Mouse (Mus musculus) adrenal gland, adult 8-10 months (tissue): ENCODE data around the gene Nkx2-5. TPM values are rescaled to one million over a fixed set of nuclear protein-coding genes. Genes with fewer than 3 reads are reported as not detected.

ENCODE experiments used
- DNase-seq: peaks from one replicate; pipeline ENCODE4 v3.0.0; 2022
- total RNA-seq, 4 experiments: library from RNA; stranded (reverse); gene quantifications; 2 replicates each; pipeline ENCODE4 v1.2.4; 2022

Gene Nkx2-5
- total RNA-seq, 4 experiments from 2014 or later: not detected

GRCm38 (mm10) chr17:26849746-26850357, 5.0 kb upstream of the Nkx2-5 start:
- DNase-seq: no peak

- no peak for DNase-seq
Observed at GRCm38 (mm10) chr17:26849106-26849745, 4.4 kb upstream of the Nkx2-5 start.

DNA sequence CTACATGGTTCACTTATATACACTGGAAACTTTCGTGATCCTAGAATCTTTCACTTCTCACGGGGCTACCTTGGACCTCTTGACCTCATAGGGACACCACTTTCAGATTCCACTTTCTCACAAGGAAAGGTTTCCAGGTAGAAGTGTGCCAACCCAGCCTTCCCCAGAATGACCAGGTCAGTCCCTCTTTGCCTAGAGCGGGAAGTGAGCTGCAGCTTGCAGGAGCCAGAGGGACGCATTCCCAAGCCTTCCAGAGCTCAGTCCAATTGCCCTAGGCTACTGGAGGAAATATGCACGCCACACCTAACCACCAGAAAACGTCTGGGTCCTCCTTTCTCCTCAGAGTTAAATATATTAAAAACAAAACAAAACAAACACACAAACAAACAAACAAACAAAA, 3.4 kb upstream of the Nkx2-5 start:
- DNase-seq: no peak

- DNase-seq: no peak
Observed at GRCm38 (mm10) chr17:26847801-26848200, 3.0 kb upstream of the Nkx2-5 start.

DNA sequence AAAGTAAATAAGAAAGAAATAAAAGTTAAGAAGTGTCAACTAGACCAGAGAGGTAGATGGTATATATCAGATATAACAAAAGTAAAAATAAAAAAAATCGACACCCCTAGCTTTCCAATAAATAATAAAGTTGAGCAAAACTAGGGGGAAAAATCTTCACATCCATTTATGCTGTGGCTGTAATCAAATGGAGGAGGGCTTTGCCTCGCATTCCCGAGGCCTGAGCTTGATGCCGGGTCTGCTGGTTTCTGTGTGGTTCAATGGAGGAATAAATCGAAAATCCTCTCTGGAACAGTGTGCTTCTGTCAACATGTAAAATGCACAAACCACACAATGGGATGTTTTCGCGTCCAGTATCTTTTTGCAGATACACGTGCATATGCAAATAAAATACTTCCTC, 1.6 kb upstream of the Nkx2-5 start:
- DNase-seq: no peak

DNA sequence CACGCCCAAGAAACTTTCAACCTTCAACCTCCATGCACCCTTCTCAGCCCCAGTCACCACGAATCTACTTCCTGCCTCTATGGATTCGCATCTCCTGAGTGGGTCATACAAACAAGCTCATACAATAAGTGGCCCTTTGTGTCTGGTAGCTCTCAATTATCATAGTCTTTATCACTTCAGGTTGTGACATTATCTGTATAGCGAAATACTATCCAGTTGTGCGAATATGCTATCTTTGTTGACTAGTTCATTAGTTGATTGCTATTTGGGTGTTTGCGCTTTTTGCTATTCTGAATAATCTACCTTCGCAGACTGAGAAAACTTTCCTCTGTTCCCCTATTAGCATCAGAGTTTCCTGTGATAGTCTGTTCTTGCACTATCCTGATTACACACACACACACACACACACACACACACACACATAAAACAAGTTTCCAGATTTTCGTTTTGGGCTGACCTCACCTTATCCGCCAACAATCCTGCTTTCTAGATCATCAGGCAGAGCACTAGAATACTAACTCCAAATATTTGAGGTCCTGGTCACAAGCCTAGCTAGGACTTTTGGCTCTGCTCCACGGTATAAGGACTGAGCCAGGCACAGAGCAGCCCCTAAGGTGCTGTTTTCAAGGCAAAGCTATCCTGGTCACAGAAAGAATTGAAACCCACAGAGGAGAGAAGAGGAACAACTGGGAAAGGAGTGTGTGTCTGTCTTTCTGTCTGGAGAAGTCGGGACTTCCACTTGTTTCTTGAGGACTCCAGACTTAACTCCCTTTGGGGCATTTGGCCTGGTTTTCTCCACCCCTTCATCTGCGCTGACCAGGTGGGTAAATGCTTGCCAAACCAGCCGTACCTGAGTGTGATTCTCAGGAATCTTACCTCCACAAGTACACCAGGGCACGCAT, 591 bp upstream of the Nkx2-5 start:
- DNase-seq: no peak

- DNase-seq: no peak
Observed at GRCm38 (mm10) chr17:26844371-26844851, 398 bp downstream of the Nkx2-5 start.

GRCm38 (mm10) chr17:26843696-26844236, 1.0 kb downstream of the Nkx2-5 start:
- DNase-seq: no peak

- DNase-seq: no peak
Observed at GRCm38 (mm10) chr17:26843229-26843567, 1.6 kb downstream of the Nkx2-5 start.

- DNase-seq: no peak
Observed at GRCm38 (mm10) chr17:26842431-26843228, 2.2 kb downstream of the Nkx2-5 start.

GRCm38 (mm10) chr17:26841981-26842380, 2.8 kb downstream of the Nkx2-5 start:
- DNase-seq: no peak

DNA sequence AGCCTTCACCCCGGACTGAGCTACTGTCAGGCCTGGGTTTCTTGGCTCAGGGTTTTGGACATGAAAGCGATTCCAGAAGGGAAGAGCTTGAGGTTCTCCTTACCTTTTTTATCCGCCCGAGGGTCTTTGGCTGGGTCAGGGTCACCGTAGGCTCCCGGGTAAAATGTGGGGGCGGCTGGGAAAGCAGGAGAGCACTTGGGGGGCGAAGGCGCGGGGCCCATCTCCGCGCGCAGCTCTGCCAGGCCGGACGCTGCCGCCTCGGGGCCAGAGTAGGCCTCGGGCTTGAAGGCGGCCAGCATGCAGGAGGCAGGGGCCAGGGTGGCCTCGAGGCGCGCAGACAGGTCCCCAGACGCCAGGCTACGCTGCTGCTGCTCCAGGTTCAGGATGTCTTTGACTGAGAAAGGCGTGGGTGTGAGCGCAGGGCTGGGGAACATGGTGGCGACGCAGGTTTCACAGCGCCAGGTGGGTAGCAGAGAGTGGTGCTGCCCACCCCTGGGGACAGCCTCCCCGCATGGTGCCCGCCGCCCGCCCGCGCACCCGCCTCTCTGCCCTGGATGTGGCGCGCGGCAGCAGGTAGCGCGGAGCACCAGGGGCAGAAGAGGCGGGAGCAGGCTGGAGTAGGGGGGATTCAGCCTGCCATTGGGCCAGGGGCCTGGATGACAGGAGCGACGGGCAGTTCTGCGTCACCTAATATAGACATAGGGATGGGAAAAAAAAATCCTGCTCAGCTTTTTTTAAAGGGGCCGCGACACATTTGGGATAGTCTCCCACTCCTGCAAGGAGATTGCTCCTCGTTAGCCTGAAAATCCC, 3.7 kb downstream of the Nkx2-5 start:
- DNase-seq: no peak

- no peak for DNase-seq
Observed at GRCm38 (mm10) chr17:26840439-26840780, 4.4 kb downstream of the Nkx2-5 start.

DNA sequence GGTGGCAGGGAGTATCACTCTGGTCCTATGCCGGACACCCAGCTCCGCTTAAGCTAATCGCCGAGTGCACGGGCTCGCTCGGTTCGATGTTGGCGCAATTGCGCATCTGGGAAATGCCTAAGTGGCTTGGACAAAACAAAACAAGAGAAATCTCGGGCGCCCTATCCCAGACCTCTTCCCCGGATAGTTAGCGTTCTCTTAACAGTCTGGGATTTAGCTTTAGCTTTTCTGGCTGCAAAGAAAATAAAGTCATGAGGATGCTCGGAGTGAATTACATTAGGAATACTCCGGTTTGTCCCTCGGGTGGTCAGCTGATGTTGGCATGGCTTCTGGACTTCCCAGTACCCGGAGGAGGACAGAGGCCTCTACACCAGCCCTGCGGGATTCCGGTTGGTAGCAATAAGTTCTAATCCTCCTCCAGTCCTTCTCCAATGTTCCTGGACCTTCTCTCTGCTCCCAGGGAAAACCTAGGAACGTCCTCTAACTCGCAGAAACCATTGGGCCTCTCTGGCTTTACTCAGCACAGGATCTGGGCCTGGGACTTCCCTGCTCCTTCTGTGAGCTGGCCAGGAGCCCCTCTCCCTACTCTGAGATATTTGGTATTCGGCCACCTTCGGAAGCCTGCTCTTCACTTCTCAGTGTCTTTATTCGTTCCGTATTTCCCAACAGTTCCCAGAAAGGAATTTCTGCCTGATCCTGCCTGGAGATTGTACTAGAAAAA, 4.9 kb downstream of the Nkx2-5 start:
- DNase-seq: no peak

- DNase-seq: no peak
Observed at GRCm38 (mm10) chr17:26838911-26839717, 5.7 kb downstream of the Nkx2-5 start.

- DNase-seq: no peak
Observed at GRCm38 (mm10) chr17:26838191-26838910, 6.5 kb downstream of the Nkx2-5 start.

DNA sequence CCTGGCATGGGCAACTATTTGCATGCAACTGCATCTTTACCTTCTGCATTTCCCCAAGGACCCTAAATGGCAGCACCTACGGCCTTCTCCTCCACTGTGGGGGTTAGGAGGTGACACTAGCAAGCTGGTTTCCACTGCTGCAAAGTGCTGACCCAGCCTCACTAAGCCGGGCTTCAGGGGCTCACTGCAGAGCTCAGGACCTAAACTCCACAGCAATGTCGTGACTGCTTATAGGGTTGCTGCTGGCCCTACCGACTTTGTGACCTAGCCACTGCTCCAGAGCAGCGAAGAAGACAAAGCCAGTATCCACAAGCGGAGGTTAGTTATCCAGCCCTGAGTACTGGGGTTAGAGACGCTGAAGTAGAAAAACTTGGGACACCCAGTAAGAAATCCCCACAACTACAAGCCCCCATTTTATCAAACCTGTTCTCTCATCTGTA, 7.2 kb downstream of the Nkx2-5 start:
- no peak for DNase-seq

DNA sequence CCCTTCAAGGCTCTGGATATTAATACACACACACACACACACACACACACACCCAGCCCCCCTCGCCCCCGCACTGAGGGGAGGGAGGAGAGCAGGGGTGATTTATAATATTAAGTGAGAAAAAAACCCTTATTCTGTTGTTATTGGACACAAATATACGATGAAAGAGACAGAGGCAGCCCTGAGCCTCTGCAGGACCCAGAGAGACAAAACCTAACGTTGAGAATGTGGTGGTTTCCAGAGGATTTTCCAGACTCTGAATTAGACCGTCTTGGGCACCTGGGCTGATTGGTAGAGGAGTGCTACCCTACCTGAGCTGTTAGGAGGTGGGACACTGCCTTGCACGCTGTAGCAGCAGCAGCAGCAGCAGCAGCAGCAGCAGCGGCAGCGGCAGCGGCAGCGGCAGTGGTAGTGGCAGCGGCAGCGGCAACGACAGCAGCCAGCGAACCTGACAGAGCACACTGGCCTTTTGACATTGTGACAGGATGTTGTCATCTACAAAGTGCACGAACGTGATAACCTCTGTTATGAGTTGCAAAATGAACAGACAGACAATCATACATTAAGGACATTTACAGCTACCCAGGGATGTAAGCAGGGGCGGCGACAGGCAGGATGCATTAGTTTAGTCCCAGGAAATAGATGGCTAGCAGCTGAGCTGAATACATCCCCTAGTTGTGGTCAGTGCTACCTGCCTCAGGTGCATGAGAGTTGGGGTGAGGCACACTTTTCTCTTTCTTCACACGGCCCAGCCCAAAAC, 7.8 kb downstream of the Nkx2-5 start:
- no peak for DNase-seq
